9 mouse cellular contexts compared by ENCODE assay signal in genomic region chr2:169108037-169108436, GRCm38 (mm10).
DNase-seq lines count a peak whose midpoint lies in the region; ATAC-seq lines count a peak whose summit lies in the region.
"Had no signal": no experiment of that assay in that cellular context is flagged by ENCODE, and none has a peak within 500 bp of the region (broad histone marks: within the 10 kb centered on the region; RNA-seq: fewer than 3 reads in every experiment).

No protein-coding gene starts in this region.

- no peak overlapping the region for H3K27ac ChIP-seq in forebrain, embryonic 10.5 days
- H3K27ac ChIP-seq in forebrain, embryonic 15.5 days (replicated peaks) = no peak overlapping the region
- no peak overlapping the region for H3K27ac ChIP-seq in midbrain, embryonic 10.5 days (replicated peaks)
- no peak overlapping the region for H3K27ac ChIP-seq in midbrain, embryonic 13.5 days
- H3K27ac ChIP-seq: liver, embryonic 15.5 days had no signal

- no peaks in the 10 kb centered on the region for H3K36me3 ChIP-seq in forebrain, embryonic 10.5 days (replicated peaks)
- no peaks in the 10 kb centered on the region for H3K36me3 ChIP-seq in forebrain, embryonic 15.5 days
- H3K36me3 ChIP-seq in midbrain, embryonic 10.5 days = no peaks in the 10 kb centered on the region
- no peaks in the 10 kb centered on the region for H3K36me3 ChIP-seq in midbrain, embryonic 13.5 days
- H3K36me3 ChIP-seq: liver, embryonic 15.5 days had no signal

- ATAC-seq in forebrain, embryonic 15.5 days (replicated peaks) = no peak
- ATAC-seq in midbrain, embryonic 13.5 days = no peak

- H3K4me3 ChIP-seq in forebrain, embryonic 10.5 days = no peak overlapping the region
- H3K4me3 ChIP-seq in forebrain, embryonic 15.5 days = no peak overlapping the region
- no peak overlapping the region for H3K4me3 ChIP-seq in midbrain, embryonic 10.5 days
- H3K4me3 ChIP-seq in midbrain, embryonic 13.5 days (replicated peaks) = no peak overlapping the region
- H3K4me3 ChIP-seq: liver, embryonic 15.5 days had no signal

- 43% methylated on average over 10 of the region's 10 CpGs for WGBS in forebrain, embryonic 10.5 days
- 44% methylated on average over 10 of the region's 10 CpGs for WGBS in forebrain, embryonic 15.5 days
- 46% methylated on average over 10 of the region's 10 CpGs for WGBS in midbrain, embryonic 10.5 days
- WGBS in midbrain, embryonic 13.5 days = 45% methylated on average over 10 of the region's 10 CpGs

- H3K9ac ChIP-seq in forebrain, embryonic 15.5 days (replicated peaks) = no peak overlapping the region
- H3K9ac ChIP-seq in midbrain, embryonic 13.5 days (replicated peaks) = no peak overlapping the region
- H3K9ac ChIP-seq: liver, embryonic 15.5 days had no signal

- DNase-seq in forebrain, embryonic 10.5 days (ENCODE audit: extremely low spot score, low spot score) = peak; percentile 57
- peak; percentile 46 for DNase-seq in midbrain, embryonic 10.5 days (ENCODE audit: low spot score)
- DNase-seq in brain, adult 2 months (ENCODE audit: low read depth, low spot score) = peak; percentile 35
- peak; percentile 35 for DNase-seq in induced T-regulatory cell, adult 2 months (ENCODE audit: low read depth)
- DNase-seq in lung, postnatal 25 days (ENCODE audit: low spot score) = peak; percentile 17
- peak; percentile 22 for DNase-seq in yolk sac, embryonic 10.5 days (ENCODE audit: low spot score)

- no peak overlapping the region for H3K4me2 ChIP-seq in forebrain, embryonic 15.5 days (replicated peaks)
- no peak overlapping the region for H3K4me2 ChIP-seq in midbrain, embryonic 13.5 days (replicated peaks)
- H3K4me2 ChIP-seq: liver, embryonic 15.5 days had no signal

- H3K27me3 ChIP-seq in forebrain, embryonic 10.5 days (ENCODE audit: poor library complexity, severe bottlenecking) = no peaks in the 10 kb centered on the region
- no peaks in the 10 kb centered on the region for H3K27me3 ChIP-seq in forebrain, embryonic 15.5 days
- H3K27me3 ChIP-seq in midbrain, embryonic 10.5 days (ENCODE audit: low read depth, poor library complexity, severe bottlenecking) = no peaks in the 10 kb centered on the region
- no peaks in the 10 kb centered on the region for H3K27me3 ChIP-seq in midbrain, embryonic 13.5 days
- H3K27me3 ChIP-seq: liver, embryonic 15.5 days had no signal

- H3K4me1 ChIP-seq in forebrain, embryonic 10.5 days = peaks cover 6% of the 10 kb centered on the region
- H3K4me1 ChIP-seq in forebrain, embryonic 15.5 days = no peaks in the 10 kb centered on the region
- H3K4me1 ChIP-seq in midbrain, embryonic 10.5 days = 0 out of 2 replicates have a peak, but pooled peaks cover 4% of the 10 kb centered on the region
- no peaks in the 10 kb centered on the region for H3K4me1 ChIP-seq in midbrain, embryonic 13.5 days (replicated peaks)
- H3K4me1 ChIP-seq: liver, embryonic 15.5 days had no signal

- H3K9me3 ChIP-seq in forebrain, embryonic 10.5 days = peaks cover 6% of the 10 kb centered on the region; the same call in 1 of the 2 replicates
- H3K9me3 ChIP-seq in forebrain, embryonic 15.5 days = no peaks in the 10 kb centered on the region
- H3K9me3 ChIP-seq in midbrain, embryonic 10.5 days (replicated peaks) = peaks cover 4% of the 10 kb centered on the region; the same call in 1 of the 2 replicates
- H3K9me3 ChIP-seq in midbrain, embryonic 13.5 days = 0 out of 2 replicates have a peak, but pooled peaks cover 5% of the 10 kb centered on the region
- H3K9me3 ChIP-seq: liver, embryonic 15.5 days had no signal
